Mouse (Mus musculus) left cerebral cortex, adult 2 months (tissue): ENCODE data around the gene Eras. TPM values are rescaled to one million over a fixed set of nuclear protein-coding genes. Genes with fewer than 3 reads are reported as not detected.
A peak's percentile ranks its signal among the peaks of the same experiment; 100 is the strongest.

Experiments
- DNase-seq, 2 experiments: peaks; one replicate each; pipeline ENCODE4 v3.0.0; 2021 to 2022; ENCODE audit warnings: low spot score in 2 of 2, mixed read lengths in 1 of 2; ENCODE audit errors: extremely low spot score in 1 of 2
- H3K27ac ChIP-seq: fragments of 200-600 bp; 2 replicates; pipeline ENCODE4 v1.8.1; 2022
- H3K4me3 ChIP-seq: fragments of 200-600 bp; 2 replicates; pipeline ENCODE4 v1.8.1; 2022
- CTCF ChIP-seq: fragments of 200-600 bp; IDR thresholded peaks from 2 replicates; pipeline ENCODE4 v1.8.1; 2022; ENCODE audit warnings: antibody characterized with exemption, mild to moderate bottlenecking, moderate library complexity
- intact Hi-C: fragments of 180-260 bp; cut with DNase I; formaldehyde crosslinking; loops from one replicate; pipeline ENCODE4 v1.15.1; 2025
- total RNA-seq, 2 experiments: library from RNA; stranded (reverse); gene quantifications; 2 replicates each; pipeline ENCODE4 v1.2.3; 2021

Eras gene
- total RNA-seq, 2 experiments from 2014 or later = not detected

DNA sequence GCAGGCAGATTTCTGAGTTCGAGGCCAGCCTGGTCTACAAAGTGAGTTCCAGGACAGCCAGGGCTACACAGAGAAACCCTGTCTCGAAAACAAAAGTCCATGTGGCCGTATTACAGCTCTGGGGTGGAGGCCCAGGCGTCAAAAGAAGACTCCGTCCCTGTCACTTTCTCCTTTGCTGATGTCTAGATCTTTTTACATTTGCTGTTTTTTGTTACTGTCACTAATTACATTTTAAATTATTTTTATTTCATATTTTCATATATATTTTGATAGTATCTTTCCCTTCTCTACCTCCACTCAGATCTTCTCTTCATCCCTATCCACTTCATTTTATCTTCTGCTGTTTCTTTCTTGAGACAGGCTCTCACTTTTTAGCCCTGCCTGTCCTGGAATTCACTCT is 20.7 kb downstream of the Eras start, which contains the start of gene Gm10491:
Gene Gm10491, minus strand, starts transcription at position 101 of the 400 bp plus-strand sequence.
- intact Hi-C loops = no loop called here

DNA sequence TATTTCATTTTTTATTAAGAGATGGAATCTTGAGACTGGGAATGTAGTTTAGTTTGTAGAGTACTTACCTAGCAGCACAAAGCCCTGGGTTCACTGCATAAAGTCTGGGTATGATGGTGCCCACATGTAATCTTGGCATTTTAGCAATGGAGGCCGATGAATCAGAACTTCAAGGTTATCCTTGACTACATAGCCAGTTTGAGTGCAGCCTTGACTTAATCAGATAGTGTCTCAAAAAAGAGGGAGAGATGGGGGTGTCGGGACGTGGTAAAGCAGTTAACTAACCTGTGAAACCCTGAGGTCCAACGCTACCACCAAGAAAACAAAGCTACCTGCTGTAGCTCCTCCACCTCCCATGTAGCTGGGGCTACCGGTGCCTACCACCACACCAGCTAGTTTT is 24.0 kb downstream of the Eras start:
- no peak overlapping the region for H3K27ac ChIP-seq
- intact Hi-C loops = no loop called here
- no peak overlapping the region for H3K4me3 ChIP-seq
- DNase-seq = no peak
- TF ChIP-seq CTCF = no peak

More for the DNA sequence above, 20.7 kb downstream of the Eras start, which contains the start of gene Gm10491:
- no peak for DNase-seq
- TF ChIP-seq CTCF = no peak
- Histone ChIP-seq H3K4me3 (no peak within 1 kb of the TSS), H3K27ac (no peak within 1 kb of the TSS)

DNA sequence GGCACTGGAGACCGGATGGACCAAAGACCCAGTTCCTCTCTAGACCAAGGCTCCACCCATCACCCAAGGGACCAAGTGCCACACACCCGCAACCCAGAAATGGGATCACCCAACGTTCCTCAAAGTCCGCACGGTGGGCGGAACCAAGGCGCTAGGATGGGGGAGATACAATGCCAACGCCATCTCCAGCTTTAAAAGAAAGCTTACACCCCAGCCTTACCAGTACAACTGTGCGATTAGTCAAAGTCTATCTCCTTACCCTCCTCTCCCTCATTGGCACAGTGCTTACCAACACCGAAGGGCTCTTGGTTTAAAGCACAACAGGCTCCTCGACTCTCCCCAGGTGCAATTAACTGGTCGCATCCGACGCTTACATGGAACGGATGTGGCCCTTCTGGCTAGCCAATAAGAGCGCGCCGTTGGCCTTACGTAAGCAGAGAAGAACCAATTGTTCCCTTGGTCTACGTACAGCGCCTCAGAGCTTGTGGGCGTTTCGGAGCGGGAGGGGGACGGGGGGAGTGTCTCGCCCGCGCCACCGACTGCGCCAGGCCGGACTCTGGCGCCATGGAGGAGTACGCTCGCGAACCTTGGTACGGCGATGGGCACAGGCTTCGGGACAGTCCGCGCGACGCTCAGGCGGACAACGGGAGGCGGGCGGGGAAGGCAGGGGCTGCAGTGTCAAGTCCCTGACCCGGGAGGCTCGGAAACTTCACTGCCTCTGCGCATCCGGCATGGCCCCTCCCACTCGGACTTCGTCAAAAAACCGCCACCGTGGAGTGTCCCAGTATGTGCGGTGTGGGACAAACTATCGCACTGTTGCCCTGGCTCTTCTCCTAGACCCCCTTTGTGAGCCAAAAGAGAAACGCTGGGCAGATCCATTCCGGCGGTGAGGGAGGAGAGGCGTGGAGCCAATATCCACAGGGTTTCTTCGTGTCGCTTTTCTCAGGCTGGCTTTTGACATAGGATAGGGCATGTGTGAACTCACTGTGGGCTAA is 29.2 kb downstream of the Eras start, which contains the start of the genes Pqbp1 and Timm17b:
Gene Pqbp1, minus strand, starts transcription at position 390 of the 995 bp plus-strand sequence.
Gene Timm17b, plus strand, starts transcription at position 478 of the 995 bp plus-strand sequence.
- TF ChIP-seq CTCF = no peak
- intact Hi-C loops = no loop called here
- H3K27ac ChIP-seq = peak within 1 kb of the TSS; percentile 91
- peak within 1 kb of the TSS; percentile 66 for H3K4me3 ChIP-seq
- peak; percentile 81 to 86 for DNase-seq

DNA sequence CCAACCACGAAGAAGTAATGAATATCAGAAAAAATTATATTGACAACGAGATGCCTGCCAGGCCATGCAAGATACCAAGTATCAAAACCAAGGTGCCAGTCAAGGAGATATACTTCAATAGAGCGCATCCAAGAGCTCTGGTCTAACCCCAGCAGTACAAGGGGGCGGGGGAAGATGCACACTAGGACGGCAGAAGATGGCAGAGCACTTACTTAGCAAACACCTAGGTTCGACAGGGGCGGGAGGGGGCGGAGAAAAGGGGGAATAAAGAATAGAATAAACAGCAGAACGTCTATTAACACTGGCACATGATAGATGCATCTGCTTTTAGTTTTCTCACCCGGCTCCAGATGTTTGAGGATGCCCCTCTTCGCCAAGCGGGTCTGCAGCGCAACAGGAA is 30.2 kb downstream of the Eras start:
- no peak for TF ChIP-seq CTCF
- DNase-seq = no peak
- H3K27ac ChIP-seq = no peak overlapping the region
- intact Hi-C loops = no loop called here
- H3K4me3 ChIP-seq = peak overlapping the region; percentile 66

DNA sequence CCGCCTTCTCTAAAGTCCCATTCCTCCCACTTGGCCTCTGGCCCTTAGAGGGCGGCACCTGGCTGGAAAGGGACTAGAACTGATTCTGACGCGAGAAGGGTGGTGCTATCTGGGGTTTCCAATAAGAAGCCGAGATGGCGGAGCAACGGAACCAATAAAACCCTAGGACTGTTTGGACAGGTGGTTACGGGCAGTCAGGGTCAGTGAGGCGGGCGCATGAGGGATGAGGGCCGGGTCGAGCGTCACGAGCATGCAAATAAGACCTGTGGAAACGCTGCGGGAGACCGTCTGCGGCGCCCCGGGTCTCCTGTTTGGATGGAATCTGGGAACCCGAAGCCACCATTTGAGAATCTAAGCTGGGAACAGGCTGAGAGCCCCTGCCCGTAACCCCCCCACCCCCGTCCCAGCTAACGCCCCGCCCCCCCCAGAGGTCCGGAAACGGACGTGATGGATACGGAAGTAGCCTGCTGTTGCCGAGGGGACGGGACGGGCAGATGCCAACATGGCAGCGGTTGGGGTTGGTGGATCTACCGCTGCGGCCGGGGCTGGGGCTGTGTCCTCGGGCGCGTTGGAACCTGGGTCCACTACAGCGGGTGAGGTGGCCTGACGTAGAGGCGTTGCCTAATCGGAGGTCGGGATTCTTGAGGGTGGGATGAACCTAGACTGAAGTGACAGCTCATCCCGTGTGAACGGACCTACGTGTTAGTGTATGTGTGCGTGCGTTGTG is 44.4 kb downstream of the Eras start, which contains the start of gene Slc35a2:
Gene Slc35a2, plus strand, starts transcription at position 188 of the 727 bp plus-strand sequence.
- TF ChIP-seq CTCF = peak; percentile 3
- H3K27ac ChIP-seq = peak within 1 kb of the TSS; percentile 91
- intact Hi-C loops = loop anchor here (5.0 kb wide), 1 partner anchor 37 kb away; no protein-coding TSS in a partner anchor
- H3K4me3 ChIP-seq = peak within 1 kb of the TSS; percentile 65
- DNase-seq = peak; percentile 69 to 74

DNA sequence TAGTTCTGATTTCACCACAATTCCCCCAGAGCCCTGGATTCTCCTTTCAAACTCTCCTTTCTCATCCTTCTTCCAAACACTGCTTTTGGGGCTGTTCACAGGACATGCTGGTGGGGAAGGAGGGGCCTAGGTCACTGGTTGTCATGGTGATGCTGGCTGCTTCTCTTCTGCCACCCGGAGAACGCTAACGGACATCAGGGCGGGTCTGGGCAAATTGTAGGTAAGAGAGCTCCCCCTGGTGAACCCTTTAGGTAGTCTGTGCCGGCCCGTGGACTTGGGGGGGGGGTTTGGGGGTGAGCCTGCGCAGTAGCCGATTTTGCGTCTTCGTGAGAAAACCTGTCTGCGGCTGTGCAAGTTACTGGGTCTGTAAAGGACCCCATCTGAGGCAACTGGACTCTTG is 48.6 kb downstream of the Eras start:
- DNase-seq = peak; percentile 51 to 52
- Histone ChIP-seq H3K27ac (peak overlapping the region; percentile 59), H3K4me3 (peak overlapping the region; percentile 64)
- TF ChIP-seq CTCF = peak; percentile 44
- intact Hi-C loops = loop anchor here (5.0 kb wide), 1 partner anchor 33 kb away; no protein-coding TSS in a partner anchor

DNA sequence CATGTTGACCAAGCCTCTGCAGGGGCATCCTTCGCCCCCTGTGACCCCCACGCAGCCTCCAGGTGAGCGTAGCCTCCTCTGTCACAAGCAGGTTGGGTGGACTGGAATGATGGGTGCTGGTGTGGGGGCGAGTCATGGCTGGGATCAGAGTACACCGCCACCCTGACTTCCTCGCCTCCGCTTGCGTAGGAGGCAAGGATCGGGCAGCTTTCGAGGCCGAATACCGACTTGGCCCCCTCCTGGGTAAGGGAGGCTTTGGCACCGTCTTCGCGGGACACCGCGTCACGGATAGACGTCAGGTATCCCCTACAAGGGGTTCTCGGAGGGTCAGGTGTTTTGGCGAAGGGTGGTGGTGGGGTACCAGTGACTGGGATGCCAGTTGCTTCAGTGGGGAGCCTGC is 49.9 kb downstream of the Eras start:
- intact Hi-C loops = no loop called here
- peak; percentile 18 to 36 for DNase-seq
- peak overlapping the region; percentile 90 for H3K27ac ChIP-seq
- H3K4me3 ChIP-seq = peak overlapping the region; percentile 64
- no peak for TF ChIP-seq CTCF

DNA sequence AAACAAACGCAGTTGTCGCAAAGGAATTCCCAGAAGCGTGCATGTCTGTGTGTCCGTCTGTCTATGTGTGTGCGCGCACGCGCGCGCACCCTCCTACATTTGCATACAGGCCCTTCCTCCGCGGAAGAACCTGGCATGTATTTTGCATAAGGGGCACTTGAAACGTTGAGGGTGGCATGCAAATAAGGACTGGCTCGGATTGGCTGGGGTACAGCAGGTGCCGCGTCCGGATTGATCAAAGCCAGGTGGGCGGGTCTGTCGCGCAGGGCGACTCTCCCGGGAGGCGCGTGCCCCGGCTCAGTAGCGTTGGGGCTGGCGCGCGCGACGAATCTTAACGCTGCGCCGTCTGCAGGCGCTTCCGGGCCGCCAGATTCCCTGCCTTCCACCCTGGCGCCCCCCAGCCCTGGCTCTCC is 50.4 kb downstream of the Eras start, which contains the start of gene Pim2:
Gene Pim2, plus strand, starts transcription at position 256 of the 413 bp plus-strand sequence.
- intact Hi-C loops = no loop called here
- Histone ChIP-seq H3K27ac (peak within 1 kb of the TSS; percentile 90), H3K4me3 (peak within 1 kb of the TSS; percentile 64)
- peak; percentile 75 to 82 for DNase-seq
- no peak for TF ChIP-seq CTCF

Other genes starting within 250 kb of the Eras start
- gene Magix, start 247.4 kb downstream of the Eras start, total RNA-seq = under 1 TPM; 0.16 to 0.43 TPM
- 10 to 100 TPM; 32.9 to 34.5 TPM for gene Gpkow, start 231.5 kb downstream of the Eras start, total RNA-seq
- 10 to 100 TPM; 61.0 to 68.9 TPM for gene Wdr45, start 214.3 kb downstream of the Eras start, total RNA-seq
- not detected for gene Gm45208, start 206.4 kb downstream of the Eras start, total RNA-seq
- gene Praf2, start 200.2 kb downstream of the Eras start, total RNA-seq = 10 to 100 TPM; 88.9 to 92.7 TPM
- gene Ccdc120, start 177.7 kb downstream of the Eras start, total RNA-seq = 10 to 100 TPM; 26.3 TPM
- 10 to 100 TPM; 30.9 to 35.1 TPM for gene Tfe3, start 166.0 kb downstream of the Eras start, total RNA-seq
- gene Gripap1, start 138.8 kb downstream of the Eras start, total RNA-seq = 100 to 1,000 TPM; 109 to 113 TPM
- gene Kcnd1, start 106.3 kb downstream of the Eras start, total RNA-seq = 1 to 10 TPM; 7.7 to 9.3 TPM
- 10 to 100 TPM; 76.4 to 84.1 TPM for gene Otud5, start 87.2 kb downstream of the Eras start, total RNA-seq
- gene Pim2, start 50.3 kb downstream of the Eras start, total RNA-seq = 10 to 100 TPM; 53.6 to 56.3 TPM
- gene Slc35a2, start 44.6 kb downstream of the Eras start, total RNA-seq = 10 to 100 TPM; 31.9 to 39.6 TPM
- gene Pqbp1, start 29.3 kb downstream of the Eras start, total RNA-seq = 10 to 100 TPM; 80.5 to 83.6 TPM
- 10 to 100 TPM; 19.3 to 27.4 TPM for gene Timm17b, start 29.2 kb downstream of the Eras start, total RNA-seq
- not detected for gene Gm10491, start 20.8 kb downstream of the Eras start, total RNA-seq
- gene Gm10490, start 19.1 kb downstream of the Eras start, total RNA-seq = not detected
- gene Pcsk1n, start 8.8 kb downstream of the Eras start, total RNA-seq = 100 to 1,000 TPM; 463 to 503 TPM
- gene Hdac6, start 19.3 kb upstream of the Eras start, total RNA-seq = 10 to 100 TPM; 50.3 to 52.7 TPM
- not detected for gene Gata1, start 49.5 kb upstream of the Eras start, total RNA-seq
- gene Glod5, start 89.9 kb upstream of the Eras start, total RNA-seq = under 1 TPM; 0.75 to 0.94 TPM
- 10 to 100 TPM; 22.5 to 27.1 TPM for gene Suv39h1, start 146.2 kb upstream of the Eras start, total RNA-seq
- 1 to 10 TPM; 1.5 to 1.9 TPM for gene Was, start 161.9 kb upstream of the Eras start, total RNA-seq
- gene Wdr13, start 204.3 kb upstream of the Eras start, total RNA-seq = 100 to 1,000 TPM; 190 to 220 TPM
- gene Rbm3, start 217.3 kb upstream of the Eras start, total RNA-seq = 100 to 1,000 TPM in 1 of 2 experiments, 10 to 100 TPM in 1; 86.0 to 124 TPM
- 10 to 100 TPM; 14.5 to 16.6 TPM for gene Tbc1d25, start 247.6 kb upstream of the Eras start, total RNA-seq